Mouse (Mus musculus): ENCODE results near the gene Gm5108. TPM values are rescaled to one million over a fixed set of nuclear protein-coding genes. Genes with fewer than 3 reads are reported as not detected.

The Gm5108 gene
- polyA plus RNA-seq, 1 experiment from 2014 or later = not detected

GRCm38 (mm10) chr5:67948074-67948473, 6.6 kb downstream of the Gm5108 start:
- Histone ChIP-seq H3K27me3 (ENCODE audit: control insufficient read depth, insufficient read depth, low read length) (no peaks in the 10 kb centered on the region), H3K9me3 (ENCODE audit: control insufficient read depth, low read length) (no peaks in the 10 kb centered on the region), H3K27ac (ENCODE audit: low read depth, low read length) (no peak overlapping the region), H3K4me1 (ENCODE audit: control insufficient read depth, insufficient read depth, low read length) (no peaks in the 10 kb centered on the region), H3K4me2 (ENCODE audit: low read depth) (no peak overlapping the region), H3K4me3 (ENCODE audit: low read depth, low read length) (no peak overlapping the region), H3K36me3 (ENCODE audit: control insufficient read depth, insufficient read depth, low read length) (no peaks in the 10 kb centered on the region), H3K9ac (ENCODE audit: low read length) (no peak overlapping the region)
- ATAC-seq (ENCODE audit: insufficient read depth, low FRiP score, low TSS enrichment) (no peak), DNase-seq (ENCODE audit: low spot score) (no peak)
- 90% methylated on average over 5 of the region's 5 CpGs for WGBS

- no peak overlapping the region for H3K4me3 ChIP-seq (ENCODE audit: low read depth, low read length)
- no peak overlapping the region for H3K9ac ChIP-seq (ENCODE audit: low read length)
- H3K36me3 ChIP-seq (ENCODE audit: control insufficient read depth, insufficient read depth, low read length) = no peaks in the 10 kb centered on the region
- DNase-seq (ENCODE audit: low spot score) (no peak), ATAC-seq (ENCODE audit: insufficient read depth, low FRiP score, low TSS enrichment) (no peak)
- 87% methylated on average over 4 of the region's 4 CpGs for WGBS
- H3K4me2 ChIP-seq (ENCODE audit: low read depth) = no peak overlapping the region
- H3K27me3 ChIP-seq (ENCODE audit: control insufficient read depth, insufficient read depth, low read length) = no peaks in the 10 kb centered on the region
- H3K4me1 ChIP-seq (ENCODE audit: control insufficient read depth, insufficient read depth, low read length) = no peaks in the 10 kb centered on the region
- H3K27ac ChIP-seq (ENCODE audit: low read depth, low read length) = no peak overlapping the region
- no peaks in the 10 kb centered on the region for H3K9me3 ChIP-seq (ENCODE audit: control insufficient read depth, low read length)
Measured at GRCm38 (mm10) chr5:67954097-67954496, 12.6 kb downstream of the Gm5108 start.

- no peak overlapping the region for H3K4me3 ChIP-seq (ENCODE audit: low read depth, low read length)
- 78% methylated on average over 7 of the region's 7 CpGs for WGBS
- no peaks in the 10 kb centered on the region for H3K36me3 ChIP-seq (ENCODE audit: control insufficient read depth, insufficient read depth, low read length)
- no peak overlapping the region for H3K9ac ChIP-seq (ENCODE audit: low read length)
- H3K27me3 ChIP-seq (ENCODE audit: control insufficient read depth, insufficient read depth, low read length) = no peaks in the 10 kb centered on the region
- no peaks in the 10 kb centered on the region for H3K4me1 ChIP-seq (ENCODE audit: control insufficient read depth, insufficient read depth, low read length)
- no peaks in the 10 kb centered on the region for H3K9me3 ChIP-seq (ENCODE audit: control insufficient read depth, low read length)
- DNase-seq (ENCODE audit: low spot score) (no peak), ATAC-seq (ENCODE audit: insufficient read depth, low FRiP score, low TSS enrichment) (no peak)
- no peak overlapping the region for H3K27ac ChIP-seq (ENCODE audit: low read depth, low read length)
- H3K4me2 ChIP-seq (ENCODE audit: low read depth) = no peak overlapping the region
Measured at GRCm38 (mm10) chr5:67955486-67955885, 14.0 kb downstream of the Gm5108 start.

- Histone ChIP-seq H3K4me1 (ENCODE audit: control insufficient read depth, insufficient read depth, low read length) (no peaks in the 10 kb centered on the region), H3K4me3 (ENCODE audit: low read depth, low read length) (no peak overlapping the region), H3K27me3 (ENCODE audit: control insufficient read depth, insufficient read depth, low read length) (no peaks in the 10 kb centered on the region), H3K9me3 (ENCODE audit: control insufficient read depth, low read length) (no peaks in the 10 kb centered on the region), H3K4me2 (ENCODE audit: low read depth) (no peak overlapping the region), H3K9ac (ENCODE audit: low read length) (no peak overlapping the region), H3K27ac (ENCODE audit: low read depth, low read length) (no peak overlapping the region), H3K36me3 (ENCODE audit: control insufficient read depth, insufficient read depth, low read length) (no peaks in the 10 kb centered on the region)
- 77% methylated on average over 7 of the region's 7 CpGs for WGBS
- no peak for DNase-seq (ENCODE audit: low spot score)
- no peak for ATAC-seq (ENCODE audit: insufficient read depth, low FRiP score, low TSS enrichment)
Measured at GRCm38 (mm10) chr5:67961708-67962629, 20.5 kb downstream of the Gm5108 start.

GRCm38 (mm10) chr5:67969536-67969935, 28.1 kb downstream of the Gm5108 start:
- peak; percentile 20; the same call in 1 of the 2 replicates for ATAC-seq (ENCODE audit: insufficient read depth, low FRiP score, low TSS enrichment)
- no peak overlapping the region for H3K4me2 ChIP-seq (ENCODE audit: low read depth)
- no peak for DNase-seq (ENCODE audit: low spot score)
- H3K9me3 ChIP-seq (ENCODE audit: control insufficient read depth, low read length) = no peaks in the 10 kb centered on the region
- H3K9ac ChIP-seq (ENCODE audit: low read length) = no peak overlapping the region
- no peak overlapping the region for H3K27ac ChIP-seq (ENCODE audit: low read depth, low read length)
- WGBS = 75% methylated on average over 7 of the region's 7 CpGs
- no peaks in the 10 kb centered on the region for H3K36me3 ChIP-seq (ENCODE audit: control insufficient read depth, insufficient read depth, low read length)
- H3K27me3 ChIP-seq (ENCODE audit: control insufficient read depth, insufficient read depth, low read length) = no peaks in the 10 kb centered on the region
- no peaks in the 10 kb centered on the region for H3K4me1 ChIP-seq (ENCODE audit: control insufficient read depth, insufficient read depth, low read length)
- no peak overlapping the region for H3K4me3 ChIP-seq (ENCODE audit: low read depth, low read length)

- Histone ChIP-seq H3K9ac (ENCODE audit: low read length) (no peak overlapping the region), H3K4me1 (ENCODE audit: control insufficient read depth, insufficient read depth, low read length) (no peaks in the 10 kb centered on the region), H3K36me3 (ENCODE audit: control insufficient read depth, insufficient read depth, low read length) (no peaks in the 10 kb centered on the region), H3K4me3 (ENCODE audit: low read depth, low read length) (no peak overlapping the region), H3K27me3 (ENCODE audit: control insufficient read depth, insufficient read depth, low read length) (no peaks in the 10 kb centered on the region), H3K4me2 (ENCODE audit: low read depth) (no peak overlapping the region), H3K27ac (ENCODE audit: low read depth, low read length) (no peak overlapping the region), H3K9me3 (ENCODE audit: control insufficient read depth, low read length) (no peaks in the 10 kb centered on the region)
- no peak for ATAC-seq (ENCODE audit: insufficient read depth, low FRiP score, low TSS enrichment)
- DNase-seq (ENCODE audit: low spot score) = no peak
- 53% methylated on average over 3 of the region's 3 CpGs for WGBS
Measured at GRCm38 (mm10) chr5:67981946-67982526, 40.6 kb downstream of the Gm5108 start.

GRCm38 (mm10) chr5:67990426-67990825, 49.0 kb downstream of the Gm5108 start:
- no peaks in the 10 kb centered on the region for H3K27me3 ChIP-seq (ENCODE audit: control insufficient read depth, insufficient read depth, low read length)
- H3K4me1 ChIP-seq (ENCODE audit: control insufficient read depth, insufficient read depth, low read length) = no peaks in the 10 kb centered on the region
- H3K4me3 ChIP-seq (ENCODE audit: low read depth, low read length) = no peak overlapping the region
- H3K4me2 ChIP-seq (ENCODE audit: low read depth) = no peak overlapping the region
- DNase-seq (ENCODE audit: low spot score) (no peak), ATAC-seq (ENCODE audit: insufficient read depth, low FRiP score, low TSS enrichment) (no peak)
- H3K36me3 ChIP-seq (ENCODE audit: control insufficient read depth, insufficient read depth, low read length) = no peaks in the 10 kb centered on the region
- H3K9me3 ChIP-seq (ENCODE audit: control insufficient read depth, low read length) = no peaks in the 10 kb centered on the region
- no peak overlapping the region for H3K27ac ChIP-seq (ENCODE audit: low read depth, low read length)
- no peak overlapping the region for H3K9ac ChIP-seq (ENCODE audit: low read length)

GRCm38 (mm10) chr5:68002611-68003010, 61.1 kb downstream of the Gm5108 start:
- H3K4me1 ChIP-seq (ENCODE audit: control insufficient read depth, insufficient read depth, low read length) = no peaks in the 10 kb centered on the region
- no peak overlapping the region for H3K9ac ChIP-seq (ENCODE audit: low read length)
- no peak overlapping the region for H3K4me3 ChIP-seq (ENCODE audit: low read depth, low read length)
- DNase-seq (ENCODE audit: low spot score) = no peak
- no peak overlapping the region for H3K27ac ChIP-seq (ENCODE audit: low read depth, low read length)
- no peak for ATAC-seq (ENCODE audit: insufficient read depth, low FRiP score, low TSS enrichment)
- H3K4me2 ChIP-seq (ENCODE audit: low read depth) = no peak overlapping the region
- 97% methylated on average over 6 of the region's 6 CpGs for WGBS
- H3K27me3 ChIP-seq (ENCODE audit: control insufficient read depth, insufficient read depth, low read length) = no peaks in the 10 kb centered on the region
- H3K9me3 ChIP-seq (ENCODE audit: control insufficient read depth, low read length) = no peaks in the 10 kb centered on the region
- H3K36me3 ChIP-seq (ENCODE audit: control insufficient read depth, insufficient read depth, low read length) = no peaks in the 10 kb centered on the region

GRCm38 (mm10) chr5:68003904-68004303, 62.4 kb downstream of the Gm5108 start:
- DNase-seq (ENCODE audit: low spot score) (no peak), ATAC-seq (ENCODE audit: insufficient read depth, low FRiP score, low TSS enrichment) (no peak)
- Histone ChIP-seq H3K4me3 (ENCODE audit: low read depth, low read length) (no peak overlapping the region), H3K9me3 (ENCODE audit: control insufficient read depth, low read length) (no peaks in the 10 kb centered on the region), H3K27me3 (ENCODE audit: control insufficient read depth, insufficient read depth, low read length) (no peaks in the 10 kb centered on the region), H3K9ac (ENCODE audit: low read length) (no peak overlapping the region), H3K4me2 (ENCODE audit: low read depth) (no peak overlapping the region), H3K27ac (ENCODE audit: low read depth, low read length) (no peak overlapping the region), H3K36me3 (ENCODE audit: control insufficient read depth, insufficient read depth, low read length) (no peaks in the 10 kb centered on the region), H3K4me1 (ENCODE audit: control insufficient read depth, insufficient read depth, low read length) (no peaks in the 10 kb centered on the region)
- 35% methylated on average over 2 of the region's 2 CpGs for WGBS
